ENCODE assay signal across 12 mouse cellular contexts in the genomic region with DNA sequence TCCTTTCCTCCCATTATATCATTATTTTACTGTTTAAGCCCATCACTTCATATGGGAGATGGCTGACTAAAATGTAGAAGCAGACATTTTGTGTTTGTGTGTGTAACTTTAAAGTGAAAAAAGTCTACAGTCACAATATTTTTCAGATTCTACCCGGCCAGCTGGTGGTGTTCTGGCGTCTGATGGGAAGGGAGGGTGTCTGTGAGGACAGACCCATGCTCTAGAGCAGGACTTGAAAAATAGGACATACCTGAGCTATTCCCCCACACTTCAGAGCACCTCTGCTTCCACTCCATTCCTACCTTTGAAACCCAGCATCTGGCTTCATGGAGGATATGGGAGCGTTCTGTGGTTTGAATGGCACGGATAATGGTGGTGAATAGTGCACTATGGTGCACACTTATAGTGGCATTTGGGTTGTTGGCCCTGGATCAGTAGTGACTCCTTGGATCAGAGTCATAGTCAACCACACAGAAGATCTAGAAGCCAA.
DNase-seq lines count a peak whose midpoint lies in the region; ATAC-seq and TF ChIP-seq lines count a peak whose summit lies in the region.
"Had no signal": no experiment of that assay in that cellular context is flagged by ENCODE, and none has a peak within 500 bp of the region (broad histone marks: within the 10 kb centered on the region; RNA-seq: fewer than 3 reads in every experiment).

No protein-coding gene starts in this region.

- WGBS in heart, embryonic 11.5 days (ENCODE audit: insufficient replicate concordance), result 76% methylated on average over 4 of the region's 4 CpGs
- WGBS in lung, embryonic 14.5 days, result 71% methylated on average over 4 of the region's 4 CpGs
- 67% methylated on average over 4 of the region's 4 CpGs for WGBS in intestine, embryonic 14.5 days
- 89% methylated on average over 4 of the region's 4 CpGs for WGBS in neural tube, embryonic 15.5 days
- WGBS in lung, adult 2 months, result 80% methylated on average over 4 of the region's 4 CpGs

- peaks cover 8% of the 10 kb centered on the region; the same call in 1 of the 2 replicates for H3K4me1 ChIP-seq in heart, embryonic 11.5 days (ENCODE audit: control insufficient read depth, insufficient read depth, low read length)
- H3K4me1 ChIP-seq in lung, embryonic 14.5 days (ENCODE audit: insufficient read depth), result 0 out of 2 replicates have a peak, but pooled peaks cover 6% of the 10 kb centered on the region
- peaks cover 18% of the 10 kb centered on the region for H3K4me1 ChIP-seq in intestine, embryonic 14.5 days (replicated peaks; ENCODE audit: control insufficient read depth, insufficient read depth, low read length)
- H3K4me1 ChIP-seq in neural tube, embryonic 15.5 days, result peaks cover 14% of the 10 kb centered on the region
- H3K4me1 ChIP-seq in lung, adult 2 months (ENCODE audit: control insufficient read depth, insufficient read depth, low read length), result peaks cover 18% of the 10 kb centered on the region

- TF ChIP-seq POLR2A in lung, adult 2 months (IDR thresholded peaks at IDR 0.05; ENCODE audit: borderline replicate concordance, extremely low read depth, low read depth, low read length), result no peak

- H3K4me3 ChIP-seq in heart, embryonic 11.5 days (ENCODE audit: low read depth, low read length), result no peak overlapping the region
- no peak overlapping the region for H3K4me3 ChIP-seq in lung, embryonic 14.5 days (ENCODE audit: low read depth, low read length)
- no peak overlapping the region for H3K4me3 ChIP-seq in intestine, embryonic 14.5 days (ENCODE audit: low read depth, low read length)
- no peak overlapping the region for H3K4me3 ChIP-seq in neural tube, embryonic 15.5 days (replicated peaks)
- H3K4me3 ChIP-seq in lung, adult 2 months (replicated peaks; ENCODE audit: extremely low read depth, low read depth, low read length), result no peak overlapping the region
- H3K4me3 ChIP-seq: myocyte had no signal

- no peak for ATAC-seq in heart, embryonic 11.5 days (replicated peaks; ENCODE audit: insufficient number of reproducible peaks, low FRiP score, low TSS enrichment)
- no peak for ATAC-seq in lung, embryonic 14.5 days (ENCODE audit: insufficient read depth)
- no peak for ATAC-seq in intestine, embryonic 14.5 days (replicated peaks; ENCODE audit: low FRiP score, low TSS enrichment, low read depth)
- no peak; the same call in 1 of the 2 replicates for ATAC-seq in neural tube, embryonic 15.5 days (ENCODE audit: low FRiP score)

- no peak overlapping the region; the same call in 1 of the 2 replicates for H3K27ac ChIP-seq in heart, embryonic 11.5 days (ENCODE audit: low read depth, low read length)
- H3K27ac ChIP-seq in lung, embryonic 14.5 days (ENCODE audit: low read depth), result peak overlapping the region; percentile 9; the same call in 1 of the 2 replicates
- H3K27ac ChIP-seq in intestine, embryonic 14.5 days (ENCODE audit: low read depth), result peak overlapping the region; percentile 33; the same call in 1 of the 2 replicates
- peak overlapping the region; percentile 48; the same call in 1 of the 2 replicates for H3K27ac ChIP-seq in neural tube, embryonic 15.5 days (replicated peaks)

- peak overlapping the region; percentile 25 for H3K4me2 ChIP-seq in heart, embryonic 11.5 days
- peak overlapping the region; percentile 36 for H3K4me2 ChIP-seq in lung, embryonic 14.5 days
- H3K4me2 ChIP-seq in intestine, embryonic 14.5 days (ENCODE audit: low read length), result 0 out of 2 replicates have a peak overlapping the region, but pooled peaks have one; percentile 27
- H3K4me2 ChIP-seq in neural tube, embryonic 15.5 days, result 0 out of 2 replicates have a peak overlapping the region, but pooled peaks have one; percentile 33

- H3K36me3 ChIP-seq in heart, embryonic 11.5 days (ENCODE audit: control insufficient read depth, insufficient read depth, low read length), result no peaks in the 10 kb centered on the region
- no peaks in the 10 kb centered on the region for H3K36me3 ChIP-seq in lung, embryonic 14.5 days (ENCODE audit: insufficient read depth)
- no peaks in the 10 kb centered on the region for H3K36me3 ChIP-seq in intestine, embryonic 14.5 days (ENCODE audit: control insufficient read depth, insufficient read depth, low read length)
- H3K36me3 ChIP-seq in neural tube, embryonic 15.5 days, result no peaks in the 10 kb centered on the region

- DNase-seq in heart, postnatal 36 days, result no peak
- no peak for DNase-seq in lung, embryonic 14.5 days
- DNase-seq in lung, postnatal 4 days, result no peak
- DNase-seq in intestine, embryonic 14.5 days (ENCODE audit: low spot score), result no peak
- DNase-seq in right cerebral cortex, postnatal 4 days, result no peak
- DNase-seq in lung, adult 2 months, result no peak
- DNase-seq: adrenal gland, postnatal 14 days; cerebellum, adult 11 months; right cerebral cortex, postnatal 14 days had no signal

- no peak overlapping the region for H3K9ac ChIP-seq in heart, embryonic 11.5 days (ENCODE audit: low read depth, low read length)
- no peak overlapping the region for H3K9ac ChIP-seq in lung, embryonic 14.5 days
- H3K9ac ChIP-seq in intestine, embryonic 14.5 days (ENCODE audit: low read length), result no peak overlapping the region
- no peak overlapping the region for H3K9ac ChIP-seq in neural tube, embryonic 15.5 days (replicated peaks)

- intact Hi-C loops in heart, postnatal 36 days (cut with DNase I), result no loop called here

- TF ChIP-seq CTCF in lung, embryonic 14.5 days (IDR thresholded peaks at IDR 0.05; ENCODE audit: low read depth), result no peak
- no peak for TF ChIP-seq CTCF in lung, adult 2 months (IDR thresholded peaks at IDR 0.05; ENCODE audit: insufficient read depth, low read length)

- no peaks in the 10 kb centered on the region for H3K27me3 ChIP-seq in heart, embryonic 11.5 days (ENCODE audit: control insufficient read depth, insufficient read depth, low read length)
- no peaks in the 10 kb centered on the region for H3K27me3 ChIP-seq in lung, embryonic 14.5 days (ENCODE audit: insufficient read depth, low read length)
- no peaks in the 10 kb centered on the region for H3K27me3 ChIP-seq in intestine, embryonic 14.5 days (replicated peaks; ENCODE audit: control insufficient read depth, insufficient read depth, low read length)
- no peaks in the 10 kb centered on the region for H3K27me3 ChIP-seq in neural tube, embryonic 15.5 days (replicated peaks)

- H3K9me3 ChIP-seq in heart, embryonic 11.5 days (replicated peaks; ENCODE audit: control insufficient read depth, low read length), result no peaks in the 10 kb centered on the region
- no peaks in the 10 kb centered on the region for H3K9me3 ChIP-seq in lung, embryonic 14.5 days (ENCODE audit: low read depth, low read length)
- H3K9me3 ChIP-seq in intestine, embryonic 14.5 days (ENCODE audit: control insufficient read depth, low read length), result no peaks in the 10 kb centered on the region
- no peaks in the 10 kb centered on the region for H3K9me3 ChIP-seq in neural tube, embryonic 15.5 days (replicated peaks)
